Mouse (Mus musculus) erythroblast, embryonic 14.5 days (primary cell): ENCODE measurements around the gene Apol6. TPM values are rescaled to one million over a fixed set of nuclear protein-coding genes. Genes with fewer than 3 reads are reported as not detected.

Source experiments
- H3K27me3 ChIP-seq: 2 replicates; pipeline ENCODE4 v1.6.1; 2012; ENCODE audit warnings: inconsistent platforms; ENCODE audit not compliant: control insufficient read depth
- H3K36me3 ChIP-seq: 2 replicates; pipeline ENCODE4 v1.6.1; 2012; ENCODE audit warnings: mild to moderate bottlenecking, inconsistent platforms; ENCODE audit not compliant: control insufficient read depth
- H3K4me1 ChIP-seq: 2 replicates; pipeline ENCODE4 v1.6.1; 2012; ENCODE audit warnings: inconsistent platforms; ENCODE audit not compliant: control insufficient read depth
- H3K4me3 ChIP-seq: replicated peaks from 2 replicates; pipeline ENCODE3; 2012; ENCODE audit warnings: moderate library complexity, mild to moderate bottlenecking, inconsistent platforms
- H3K9me3 ChIP-seq: 2 replicates; pipeline ENCODE4 v1.6.1; 2012; ENCODE audit warnings: low read length, inconsistent platforms, mixed read lengths; ENCODE audit not compliant: control insufficient read depth
- GATA1 ChIP-seq: IDR thresholded peaks from 2 replicates; pipeline ENCODE4 v1.6.1; 2012; ENCODE audit warnings: low read length, inconsistent platforms, mixed read lengths
- TAL1 ChIP-seq: IDR thresholded peaks from 3 replicates; pipeline ENCODE4 v1.6.1; 2012; ENCODE audit warnings: low read length, inconsistent platforms, mixed read lengths
- polyA plus RNA-seq: library from polyadenylated mRNA; stranded (reverse); fragments of >175 nt; gene quantifications from 2 replicates; pipeline ENCODE4 v1.2.3, GENCODE M21; 2012

The Apol6 gene
- polyA plus RNA-seq, 1 experiment, result 0.03 TPM

- Histone ChIP-seq H3K9me3 (no peaks in the 10 kb centered on the region), H3K36me3 (no peaks in the 10 kb centered on the region; the same call in 1 of the 2 replicates), H3K4me3 (no peak overlapping the region), H3K27me3 (no peaks in the 10 kb centered on the region), H3K4me1 (no peaks in the 10 kb centered on the region)
- no peak for TF ChIP-seq TAL1
- no peak for TF ChIP-seq GATA1
These were observed 60.0 kb downstream of the Apol6 start for GRCm38 (mm10) chr15:77104349-77105158.

GRCm38 (mm10) chr15:77105273-77105672 lies 60.7 kb downstream of the Apol6 start:
- H3K4me1 ChIP-seq, result no peaks in the 10 kb centered on the region
- H3K4me3 ChIP-seq, result no peak overlapping the region
- no peaks in the 10 kb centered on the region for H3K27me3 ChIP-seq
- H3K36me3 ChIP-seq, result no peaks in the 10 kb centered on the region; the same call in 1 of the 2 replicates
- H3K9me3 ChIP-seq, result no peaks in the 10 kb centered on the region
- TF ChIP-seq GATA1, result no peak
- TF ChIP-seq TAL1, result no peak

Other genes with a start within 250 kb of the Apol6 start
- 0.13 and 0.14 TPM in 2 replicates for gene Zfp251, start 173.3 kb upstream of the Apol6 start, polyA plus RNA-seq
- gene Zfp7, start 165.5 kb upstream of the Apol6 start, polyA plus RNA-seq, result 0.01 and 0.02 TPM in 2 replicates
- gene Gm49527, start 165.4 kb upstream of the Apol6 start, polyA plus RNA-seq, result not detected in 2 replicates
- gene Zfp647, start 119.3 kb upstream of the Apol6 start, polyA plus RNA-seq, result 0.05 TPM in 2 replicates
- gene 1110038F14Rik, start 96.2 kb upstream of the Apol6 start, polyA plus RNA-seq, result 5.5 and 7.4 TPM in 2 replicates
- gene Mb, start 5.9 kb downstream of the Apol6 start, polyA plus RNA-seq, result not detected in 2 replicates